Mouse (Mus musculus): ENCODE measurements around the gene Fam69b. TPM values are rescaled to one million over a fixed set of nuclear protein-coding genes. Genes with fewer than 3 reads are reported as not detected.

Gene Fam69b
- polyA plus RNA-seq, 1 experiment from 2014 or later: 15.2 TPM

GRCm38 (mm10) chr2:26628792-26629437 is 658 bp downstream of the Fam69b start:
- Histone ChIP-seq H3K27ac (replicated peaks in 1 of 2; ENCODE audit: control insufficient read depth in 1 of 2, insufficient read depth in 1 of 2, low read depth in 2 of 2, low read length in 2 of 2) (no peak overlapping the region), H3K4me2 (ENCODE audit: low read length) (peak overlapping the region; percentile 95), H3K27me3 (ENCODE audit: control insufficient read depth, insufficient read depth, low read length) (no peaks in the 10 kb centered on the region), H3K4me1 (ENCODE audit: control insufficient read depth in 2 of 2, insufficient read depth in 2 of 2, low read length in 2 of 2) (peaks cover 5 to 10% of the 10 kb centered on the region in 2 experiments; a peak in 1 of 4 replicates), H3K9ac (ENCODE audit: low read length) (peak overlapping the region; percentile 84), H3K4me3 (ENCODE audit: control insufficient read depth in 1 of 2, insufficient read depth in 1 of 2, low read depth in 1 of 2, low read length in 2 of 2) (peak overlapping the region; percentile 60 to 71), H3K9me3 (ENCODE audit: control insufficient read depth, low read length) (no peaks in the 10 kb centered on the region), H3K36me3 (ENCODE audit: control insufficient read depth, insufficient read depth, low read length) (peaks cover 3% of the 10 kb centered on the region; the same call in 1 of the 2 replicates)
- peak; percentile 36; the same call in 1 of the 2 replicates for ATAC-seq (ENCODE audit: insufficient number of reproducible peaks, insufficient read depth, low FRiP score, low read depth)
- 36% methylated on average over 5 of the region's 5 CpGs for WGBS

GRCm38 (mm10) chr2:26632541-26633395 is 4.5 kb downstream of the Fam69b start:
- H3K4me2 ChIP-seq (ENCODE audit: low read length): no peak overlapping the region
- H3K27me3 ChIP-seq (ENCODE audit: control insufficient read depth, insufficient read depth, low read length): no peaks in the 10 kb centered on the region
- no peaks in the 10 kb centered on the region for H3K9me3 ChIP-seq (ENCODE audit: control insufficient read depth, low read length)
- peaks cover 6 to 8% of the 10 kb centered on the region in 2 experiments; a peak in 2 of 4 replicates for H3K4me1 ChIP-seq (ENCODE audit: control insufficient read depth in 2 of 2, insufficient read depth in 2 of 2, low read length in 2 of 2)
- no peak overlapping the region for H3K4me3 ChIP-seq (ENCODE audit: control insufficient read depth in 1 of 2, insufficient read depth in 1 of 2, low read depth in 1 of 2, low read length in 2 of 2)
- no peak overlapping the region for H3K27ac ChIP-seq (replicated peaks in 1 of 2; ENCODE audit: control insufficient read depth in 1 of 2, insufficient read depth in 1 of 2, low read depth in 2 of 2, low read length in 2 of 2)
- H3K36me3 ChIP-seq (ENCODE audit: control insufficient read depth, insufficient read depth, low read length): peaks cover 42% of the 10 kb centered on the region
- no peak overlapping the region for H3K9ac ChIP-seq (ENCODE audit: low read length)
- no peak for ATAC-seq (ENCODE audit: insufficient number of reproducible peaks, insufficient read depth, low FRiP score, low read depth)
- 80% methylated on average over 16 of the region's 16 CpGs for WGBS

GRCm38 (mm10) chr2:26633953-26634530 is 5.8 kb downstream of the Fam69b start:
- no peak overlapping the region for H3K4me2 ChIP-seq (ENCODE audit: low read length)
- peaks cover 10 to 13% of the 10 kb centered on the region in 2 experiments for H3K4me1 ChIP-seq (ENCODE audit: control insufficient read depth in 2 of 2, insufficient read depth in 2 of 2, low read length in 2 of 2)
- ATAC-seq (ENCODE audit: insufficient number of reproducible peaks, insufficient read depth, low FRiP score, low read depth): no peak
- no peaks in the 10 kb centered on the region for H3K27me3 ChIP-seq (ENCODE audit: control insufficient read depth, insufficient read depth, low read length)
- H3K36me3 ChIP-seq (ENCODE audit: control insufficient read depth, insufficient read depth, low read length): peaks cover 54% of the 10 kb centered on the region
- no peak overlapping the region for H3K27ac ChIP-seq (replicated peaks in 1 of 2; ENCODE audit: control insufficient read depth in 1 of 2, insufficient read depth in 1 of 2, low read depth in 2 of 2, low read length in 2 of 2)
- H3K4me3 ChIP-seq (ENCODE audit: control insufficient read depth in 1 of 2, insufficient read depth in 1 of 2, low read depth in 1 of 2, low read length in 2 of 2): no peak overlapping the region
- WGBS: 64% methylated on average over 4 of the region's 4 CpGs
- no peak overlapping the region for H3K9ac ChIP-seq (ENCODE audit: low read length)
- no peaks in the 10 kb centered on the region for H3K9me3 ChIP-seq (ENCODE audit: control insufficient read depth, low read length)

GRCm38 (mm10) chr2:26634629-26635488 is 6.6 kb downstream of the Fam69b start:
- Histone ChIP-seq H3K9ac (ENCODE audit: low read length) (no peak overlapping the region), H3K9me3 (ENCODE audit: control insufficient read depth, low read length) (no peaks in the 10 kb centered on the region), H3K4me1 (ENCODE audit: control insufficient read depth in 2 of 2, insufficient read depth in 2 of 2, low read length in 2 of 2) (peaks cover 9 to 16% of the 10 kb centered on the region in 2 experiments), H3K36me3 (ENCODE audit: control insufficient read depth, insufficient read depth, low read length) (peaks cover 54% of the 10 kb centered on the region), H3K27me3 (ENCODE audit: control insufficient read depth, insufficient read depth, low read length) (no peaks in the 10 kb centered on the region), H3K4me2 (ENCODE audit: low read length) (no peak overlapping the region), H3K27ac (replicated peaks in 1 of 2; ENCODE audit: control insufficient read depth in 1 of 2, insufficient read depth in 1 of 2, low read depth in 2 of 2, low read length in 2 of 2) (no peak overlapping the region), H3K4me3 (ENCODE audit: control insufficient read depth in 1 of 2, insufficient read depth in 1 of 2, low read depth in 1 of 2, low read length in 2 of 2) (no peak overlapping the region)
- no peak for ATAC-seq (ENCODE audit: insufficient number of reproducible peaks, insufficient read depth, low FRiP score, low read depth)
- WGBS: 62% methylated on average over 12 of the region's 12 CpGs

GRCm38 (mm10) chr2:26635489-26636324 is 7.5 kb downstream of the Fam69b start:
- Histone ChIP-seq H3K27ac (replicated peaks in 1 of 2; ENCODE audit: control insufficient read depth in 1 of 2, insufficient read depth in 1 of 2, low read depth in 2 of 2, low read length in 2 of 2) (no peak overlapping the region), H3K27me3 (ENCODE audit: control insufficient read depth, insufficient read depth, low read length) (no peaks in the 10 kb centered on the region), H3K4me2 (ENCODE audit: low read length) (no peak overlapping the region), H3K4me3 (ENCODE audit: control insufficient read depth in 1 of 2, insufficient read depth in 1 of 2, low read depth in 1 of 2, low read length in 2 of 2) (no peak overlapping the region), H3K9ac (ENCODE audit: low read length) (no peak overlapping the region), H3K4me1 (ENCODE audit: control insufficient read depth in 2 of 2, insufficient read depth in 2 of 2, low read length in 2 of 2) (peaks cover 13 to 20% of the 10 kb centered on the region in 2 experiments), H3K9me3 (ENCODE audit: control insufficient read depth, low read length) (no peaks in the 10 kb centered on the region), H3K36me3 (ENCODE audit: control insufficient read depth, insufficient read depth, low read length) (peaks cover 54% of the 10 kb centered on the region)
- no peak for ATAC-seq (ENCODE audit: insufficient number of reproducible peaks, insufficient read depth, low FRiP score, low read depth)
- WGBS: 72% methylated on average over 21 of the region's 21 CpGs

- no peak overlapping the region for H3K9ac ChIP-seq (ENCODE audit: low read length)
- H3K9me3 ChIP-seq (ENCODE audit: control insufficient read depth, low read length): no peaks in the 10 kb centered on the region
- no peak overlapping the region for H3K4me2 ChIP-seq (ENCODE audit: low read length)
- H3K4me3 ChIP-seq (ENCODE audit: control insufficient read depth in 1 of 2, insufficient read depth in 1 of 2, low read depth in 1 of 2, low read length in 2 of 2): no peak overlapping the region
- no peak overlapping the region for H3K27ac ChIP-seq (replicated peaks in 1 of 2; ENCODE audit: control insufficient read depth in 1 of 2, insufficient read depth in 1 of 2, low read depth in 2 of 2, low read length in 2 of 2)
- peaks cover 54% of the 10 kb centered on the region for H3K36me3 ChIP-seq (ENCODE audit: control insufficient read depth, insufficient read depth, low read length)
- H3K4me1 ChIP-seq (ENCODE audit: control insufficient read depth in 2 of 2, insufficient read depth in 2 of 2, low read length in 2 of 2): peaks cover 13 to 20% of the 10 kb centered on the region in 2 experiments
- H3K27me3 ChIP-seq (ENCODE audit: control insufficient read depth, insufficient read depth, low read length): no peaks in the 10 kb centered on the region
- ATAC-seq (ENCODE audit: insufficient number of reproducible peaks, insufficient read depth, low FRiP score, low read depth): no peak
- 57% methylated on average over 2 of the region's 2 CpGs for WGBS
Measured at GRCm38 (mm10) chr2:26636325-26636635, 8.0 kb downstream of the Fam69b start.
